Mouse (Mus musculus): Measurements from ENCODE around the gene Klf1. TPM values are rescaled to one million over a fixed set of nuclear protein-coding genes. Genes with fewer than 3 reads are reported as not detected.

The Klf1 gene
- total RNA-seq (2021), result under 1 TPM; 0.17 to 0.22 TPM

- intact Hi-C loops (cut with DNase I), result loop anchor here (2.0 kb wide), 1 partner anchor 55 kb away; the partner anchor contains the start of gene Calr
- DNase-seq, result no peak
These were observed at the start of gene Klf1 for GRCm38 (mm10) chr8:84901752-84902151. Gene Klf1, plus strand, starts transcription at chr8:84901928.

GRCm38 (mm10) chr8:84856434-84856833, 45.3 kb upstream of the Klf1 start:
- no peak for DNase-seq
- intact Hi-C loops (cut with DNase I), result no loop called here

GRCm38 (mm10) chr8:84856864-84857441, 44.8 kb upstream of the Klf1 start, which contains the start of gene Farsa:
Gene Farsa, plus strand, starts transcription at chr8:84856989.
- peak; percentile 95 to 97 for DNase-seq
- intact Hi-C loops (cut with DNase I), result no loop called here

GRCm38 (mm10) chr8:84871376-84872308, 30.1 kb upstream of the Klf1 start, which contains the start of gene Syce2:
Gene Syce2, plus strand, starts transcription at chr8:84872111.
- intact Hi-C loops (cut with DNase I), result no loop called here
- DNase-seq, result peak; percentile 71 to 84

- peak; percentile 23 to 58 for DNase-seq
- intact Hi-C loops (cut with DNase I), result no loop called here
These were observed 29.3 kb upstream of the Klf1 start for GRCm38 (mm10) chr8:84872309-84872965.

- intact Hi-C loops (cut with DNase I), result no loop called here
- no peak for DNase-seq
These were observed 28.7 kb upstream of the Klf1 start for GRCm38 (mm10) chr8:84873016-84873415.

- intact Hi-C loops (cut with DNase I), result no loop called here
These were observed 27.4 kb upstream of the Klf1 start for GRCm38 (mm10) chr8:84874339-84874738.

GRCm38 (mm10) chr8:84877297-84878035, 24.3 kb upstream of the Klf1 start:
- DNase-seq, result no peak
- intact Hi-C loops (cut with DNase I), result no loop called here

More at GRCm38 (mm10) chr8:84874339-84874738, 27.4 kb upstream of the Klf1 start:
- DNase-seq, result no peak

- intact Hi-C loops (cut with DNase I), result no loop called here
- no peak for DNase-seq
These were observed 22.8 kb upstream of the Klf1 start for GRCm38 (mm10) chr8:84878915-84879314.

- intact Hi-C loops (cut with DNase I), result no loop called here
- no peak for DNase-seq
These were observed 17.0 kb upstream of the Klf1 start for GRCm38 (mm10) chr8:84884728-84885127.

GRCm38 (mm10) chr8:84888280-84888679, 13.4 kb upstream of the Klf1 start:
- intact Hi-C loops (cut with DNase I), result no loop called here
- DNase-seq, result no peak

- intact Hi-C loops (cut with DNase I), result no loop called here
- no peak for DNase-seq
These were observed 12.6 kb upstream of the Klf1 start for GRCm38 (mm10) chr8:84889141-84889540.

GRCm38 (mm10) chr8:84892993-84893708, 8.6 kb upstream of the Klf1 start:
- no peak for DNase-seq
- intact Hi-C loops (cut with DNase I), result no loop called here

GRCm38 (mm10) chr8:84893709-84894134, 8.0 kb upstream of the Klf1 start, which contains the start of gene Gcdh:
Gene Gcdh, minus strand, starts transcription at chr8:84893921.
- DNase-seq, result peak; percentile 96
- intact Hi-C loops (cut with DNase I), result no loop called here

GRCm38 (mm10) chr8:84895963-84896362, 5.8 kb upstream of the Klf1 start:
- DNase-seq, result no peak
- intact Hi-C loops (cut with DNase I), result no loop called here

GRCm38 (mm10) chr8:84901071-84901470, 657 bp upstream of the Klf1 start:
- intact Hi-C loops (cut with DNase I), result no loop called here

GRCm38 (mm10) chr8:84902367-84902919, 715 bp downstream of the Klf1 start:
- DNase-seq, result no peak
- intact Hi-C loops (cut with DNase I), result loop anchor here (2.0 kb wide), 1 partner anchor 56 kb away; the partner anchor contains the start of gene Calr

More at GRCm38 (mm10) chr8:84901071-84901470, 657 bp upstream of the Klf1 start:
- no peak for DNase-seq

GRCm38 (mm10) chr8:84902920-84903661, 1.4 kb downstream of the Klf1 start:
- intact Hi-C loops (cut with DNase I), result loop anchor here (2.0 kb wide), 1 partner anchor 56 kb away; the partner anchor contains the start of gene Calr
- peak; percentile 93 to 94 for DNase-seq
